Mouse (Mus musculus): ENCODE results near the gene Ccdc15.
"Not testable (repeated sequence)": the region's sequence is repeated elsewhere in the genome, so short reads cannot be mapped to it uniquely, and the experiment has no call there.

Gene Ccdc15

GRCm38 (mm10) chr9:37351266-37351665 is 3.0 kb upstream of the Ccdc15 start:
- no peak for DNase-seq (ENCODE audit: low spot score in 2 of 2)

GRCm38 (mm10) chr9:37349050-37349449 is 818 bp upstream of the Ccdc15 start:
- no peak for DNase-seq (ENCODE audit: low spot score in 2 of 2)

- no peak for DNase-seq (ENCODE audit: low spot score in 2 of 2)
Observed at GRCm38 (mm10) chr9:37347184-37347987, 846 bp downstream of the Ccdc15 start.

GRCm38 (mm10) chr9:37345406-37345805 is 2.8 kb downstream of the Ccdc15 start:
- no peak for DNase-seq (ENCODE audit: low spot score in 2 of 2)

- DNase-seq (ENCODE audit: low spot score in 2 of 2): no peak
Observed at GRCm38 (mm10) chr9:37329456-37329855, 18.8 kb downstream of the Ccdc15 start.

GRCm38 (mm10) chr9:37301720-37302119 is 46.5 kb downstream of the Ccdc15 start:
- DNase-seq (ENCODE audit: low spot score in 2 of 2): no peak

- not testable (repeated sequence) for DNase-seq (ENCODE audit: low spot score in 2 of 2)
Observed at GRCm38 (mm10) chr9:37300501-37300900, 47.7 kb downstream of the Ccdc15 start.

GRCm38 (mm10) chr9:37295586-37295985 is 52.6 kb downstream of the Ccdc15 start:
- DNase-seq (ENCODE audit: low spot score in 2 of 2): no peak

GRCm38 (mm10) chr9:37266622-37267021 is 81.6 kb downstream of the Ccdc15 start:
- no peak for DNase-seq (ENCODE audit: low spot score in 2 of 2)

GRCm38 (mm10) chr9:37255889-37256225 is 92.4 kb downstream of the Ccdc15 start:
- DNase-seq (ENCODE audit: low spot score in 2 of 2): no peak

- peak; percentile 76 to 82 for DNase-seq (ENCODE audit: low spot score in 2 of 2)
Observed at GRCm38 (mm10) chr9:37255149-37255888, 92.9 kb downstream of the Ccdc15 start, which contains the start of gene Slc37a2. Slc37a2 (minus strand) TSS chr9:37255738.

- no peak for DNase-seq (ENCODE audit: low spot score in 2 of 2)
Observed at GRCm38 (mm10) chr9:37254531-37255110, 93.6 kb downstream of the Ccdc15 start.

GRCm38 (mm10) chr9:37250631-37251030 is 97.6 kb downstream of the Ccdc15 start:
- no peak for DNase-seq (ENCODE audit: low spot score in 2 of 2)

GRCm38 (mm10) chr9:37249976-37250375 is 98.3 kb downstream of the Ccdc15 start:
- no peak for DNase-seq (ENCODE audit: low spot score in 2 of 2)

- DNase-seq (ENCODE audit: low spot score in 2 of 2): no peak
Observed at GRCm38 (mm10) chr9:37248381-37248906, 99.8 kb downstream of the Ccdc15 start.

- DNase-seq (ENCODE audit: low spot score in 2 of 2): no peak
Observed at GRCm38 (mm10) chr9:37247429-37247828, 100.8 kb downstream of the Ccdc15 start.

- no peak for DNase-seq (ENCODE audit: low spot score in 2 of 2)
Observed at GRCm38 (mm10) chr9:37245810-37246209, 102.4 kb downstream of the Ccdc15 start.

GRCm38 (mm10) chr9:37245404-37245803 is 102.8 kb downstream of the Ccdc15 start:
- DNase-seq (ENCODE audit: low spot score in 2 of 2): no peak

GRCm38 (mm10) chr9:37244600-37244999 is 103.6 kb downstream of the Ccdc15 start:
- no peak for DNase-seq (ENCODE audit: low spot score in 2 of 2)

GRCm38 (mm10) chr9:37242764-37243163 is 105.5 kb downstream of the Ccdc15 start:
- DNase-seq (ENCODE audit: low spot score in 2 of 2): no peak

GRCm38 (mm10) chr9:37235951-37236737 is 112.1 kb downstream of the Ccdc15 start:
- no peak for DNase-seq (ENCODE audit: low spot score in 2 of 2)
